Mouse (Mus musculus) ES-Bruce4 (cell line): ENCODE results near the gene Smyd4. TPM values are rescaled to one million over a fixed set of nuclear protein-coding genes. Genes with fewer than 3 reads are reported as not detected.

ENCODE experiments used
- H3K27ac ChIP-seq: 2 replicates; pipeline ENCODE4 v1.5.1; 2012; ENCODE audit warnings: low read length, inconsistent platforms; ENCODE audit not compliant: insufficient read depth
- H3K27me3 ChIP-seq: 2 replicates; pipeline ENCODE4 v1.6.1; 2012; ENCODE audit warnings: mild to moderate bottlenecking, low read length, inconsistent platforms; ENCODE audit not compliant: control insufficient read depth, poor library complexity, insufficient read depth, severe bottlenecking
- H3K36me3 ChIP-seq: 2 replicates; pipeline ENCODE4 v1.6.1; 2012; ENCODE audit warnings: inconsistent platforms, mild to moderate bottlenecking, low read length, moderate library complexity; ENCODE audit not compliant: control insufficient read depth, poor library complexity, insufficient read depth, severe bottlenecking
- H3K4me1 ChIP-seq: one replicate; pipeline ENCODE4 v1.8.1; 2011; ENCODE audit warnings: low read length; ENCODE audit not compliant: control insufficient read depth, insufficient read depth
- H3K4me3 ChIP-seq: 2 replicates; pipeline ENCODE4 v1.5.1; 2011; ENCODE audit warnings: low read depth, mild to moderate bottlenecking, low read length
- H3K9ac ChIP-seq: 2 replicates; pipeline ENCODE4 v1.6.1; 2012; ENCODE audit warnings: low read depth, mild to moderate bottlenecking, inconsistent platforms; ENCODE audit not compliant: poor library complexity, severe bottlenecking
- H3K9me3 ChIP-seq: replicated peaks from 2 replicates; pipeline ENCODE4 v1.6.1; 2012; ENCODE audit warnings: mild to moderate bottlenecking, low read length, inconsistent platforms; ENCODE audit not compliant: control insufficient read depth, poor library complexity, insufficient read depth, severe bottlenecking
- CTCF ChIP-seq: IDR thresholded peaks from one replicate; pipeline ENCODE4 v1.8.1; 2011; ENCODE audit warnings: low read depth, low read length
- EP300 ChIP-seq: IDR thresholded peaks from 2 replicates; pipeline ENCODE4 v1.6.1; 2011; ENCODE audit warnings: low read depth, low read length; ENCODE audit not compliant: insufficient read depth
- POLR2A ChIP-seq: IDR thresholded peaks from one replicate; pipeline ENCODE4 v1.8.1; 2011; ENCODE audit warnings: low read length; ENCODE audit not compliant: insufficient read depth
- polyA plus RNA-seq: library from polyadenylated mRNA; stranded (reverse); fragments of >200 nt; gene quantifications from 2 replicates; pipeline ENCODE4 v1.2.4, GENCODE M21; 2011; ENCODE audit warnings: low read depth; ENCODE audit not compliant: missing spikeins, insufficient read depth, insufficient read length

The Smyd4 gene
- polyA plus RNA-seq, 1 experiment, result 11.2 TPM

- peaks cover 16% of the 10 kb centered on the region for H3K36me3 ChIP-seq
- H3K9me3 ChIP-seq, result no peaks in the 10 kb centered on the region
- H3K27ac ChIP-seq, result no peak overlapping the region
- no peak overlapping the region for H3K9ac ChIP-seq
- H3K27me3 ChIP-seq, result no peaks in the 10 kb centered on the region
- peaks cover 1% of the 10 kb centered on the region for H3K4me1 ChIP-seq
- H3K4me3 ChIP-seq, result no peak overlapping the region
- TF ChIP-seq CTCF, result no peak
- no peak for TF ChIP-seq EP300
- no peak for TF ChIP-seq POLR2A
Observed at GRCm38 (mm10) chr11:75324433-75324832, 23.8 kb upstream of the Smyd4 start.

DNA sequence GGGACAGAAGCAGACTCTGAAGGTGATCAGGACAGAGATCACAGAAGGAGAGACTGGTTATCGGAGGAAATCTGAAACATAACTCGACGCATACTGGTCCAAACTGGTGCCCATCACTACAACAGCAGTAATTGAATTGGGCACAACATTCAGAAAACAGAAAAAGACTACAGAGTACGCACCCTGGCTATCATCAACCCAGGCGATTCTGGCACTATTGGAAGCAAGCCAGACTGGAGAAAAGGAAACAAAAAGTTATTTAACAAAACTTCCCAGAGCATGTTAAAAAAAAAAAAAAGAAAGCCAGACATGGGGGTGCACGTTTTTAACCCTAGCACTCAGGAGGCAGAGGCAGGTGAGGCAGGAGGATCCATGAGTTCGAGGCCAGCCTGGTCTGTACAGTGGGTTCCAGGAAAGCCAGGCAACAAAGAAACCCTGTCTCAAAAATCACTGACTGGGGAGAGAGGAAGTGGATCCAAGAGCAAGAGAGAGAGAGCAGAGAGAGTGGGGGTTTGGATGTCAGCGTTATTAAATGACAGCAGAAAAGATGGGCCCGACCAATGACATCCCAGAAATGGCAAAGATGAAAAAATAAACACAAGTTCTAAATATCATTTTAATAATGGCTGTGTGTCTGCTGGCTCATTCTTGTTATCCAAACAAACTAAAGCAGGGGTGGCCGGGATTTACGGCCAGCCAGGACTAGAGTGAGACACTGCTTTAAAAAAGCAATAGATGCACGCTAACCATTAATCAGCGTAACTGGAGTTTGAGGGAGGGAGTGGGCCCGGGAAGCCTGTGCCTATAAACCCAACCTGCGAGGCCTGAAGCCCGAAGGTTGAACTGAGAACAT lies 22.9 kb upstream of the Smyd4 start:
- H3K4me1 ChIP-seq, result peaks cover 1% of the 10 kb centered on the region

GRCm38 (mm10) chr11:75325969-75326311 lies 22.3 kb upstream of the Smyd4 start:
- TF ChIP-seq EP300, result no peak
- TF ChIP-seq POLR2A, result no peak
- no peak for TF ChIP-seq CTCF
- no peak overlapping the region for H3K9ac ChIP-seq
- no peak overlapping the region for H3K27ac ChIP-seq
- no peaks in the 10 kb centered on the region for H3K27me3 ChIP-seq
- H3K4me1 ChIP-seq, result peaks cover 1% of the 10 kb centered on the region
- no peak overlapping the region for H3K4me3 ChIP-seq
- H3K9me3 ChIP-seq, result no peaks in the 10 kb centered on the region
- H3K36me3 ChIP-seq, result peaks cover 21% of the 10 kb centered on the region

More for the DNA sequence above, 22.9 kb upstream of the Smyd4 start:
- Histone ChIP-seq H3K27ac (no peak overlapping the region), H3K36me3 (peaks cover 16% of the 10 kb centered on the region), H3K9ac (no peak overlapping the region), H3K4me3 (no peak overlapping the region), H3K9me3 (no peaks in the 10 kb centered on the region), H3K27me3 (no peaks in the 10 kb centered on the region)
- no peak for TF ChIP-seq EP300
- TF ChIP-seq CTCF, result no peak
- TF ChIP-seq POLR2A, result no peak

DNA sequence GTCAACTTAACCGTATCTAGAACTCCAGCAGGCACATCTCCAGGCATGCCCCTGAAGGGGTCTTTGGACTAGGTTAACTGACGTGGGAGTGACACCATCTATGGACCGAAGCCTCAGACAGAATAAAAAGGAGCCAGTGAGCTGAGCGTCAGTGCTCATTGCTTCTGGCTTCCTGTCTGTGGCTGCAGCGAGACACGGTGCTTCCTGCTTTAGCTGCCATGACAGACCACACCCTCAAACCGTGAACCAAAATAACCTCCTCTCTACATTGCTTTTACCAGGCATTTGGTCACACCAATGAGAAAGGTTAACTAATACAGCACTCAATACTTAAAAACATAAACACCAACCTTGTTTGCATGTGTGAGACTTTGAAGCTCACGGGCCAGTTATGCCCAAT lies 11.6 kb upstream of the Smyd4 start:
- no peaks in the 10 kb centered on the region for H3K9me3 ChIP-seq
- no peak overlapping the region for H3K4me3 ChIP-seq
- H3K27me3 ChIP-seq, result no peaks in the 10 kb centered on the region

GRCm38 (mm10) chr11:75337246-75337645 lies 11.0 kb upstream of the Smyd4 start:
- Histone ChIP-seq H3K4me1 (no peaks in the 10 kb centered on the region), H3K9me3 (no peaks in the 10 kb centered on the region), H3K4me3 (no peak overlapping the region), H3K27ac (no peak overlapping the region), H3K9ac (no peak overlapping the region), H3K27me3 (no peaks in the 10 kb centered on the region), H3K36me3 (peaks cover 77% of the 10 kb centered on the region)
- TF ChIP-seq POLR2A (no peak), EP300 (no peak), CTCF (no peak)

More for the DNA sequence above, 11.6 kb upstream of the Smyd4 start:
- H3K27ac ChIP-seq, result peak overlapping the region; percentile 12; the same call in 1 of the 2 replicates
- H3K36me3 ChIP-seq, result peaks cover 76% of the 10 kb centered on the region
- no peak overlapping the region for H3K9ac ChIP-seq
- H3K4me1 ChIP-seq, result no peaks in the 10 kb centered on the region
- no peak for TF ChIP-seq EP300
- TF ChIP-seq CTCF, result no peak
- no peak for TF ChIP-seq POLR2A

GRCm38 (mm10) chr11:75340076-75340475 lies 8.2 kb upstream of the Smyd4 start:
- Histone ChIP-seq H3K9me3 (no peaks in the 10 kb centered on the region), H3K9ac (no peak overlapping the region), H3K4me3 (no peak overlapping the region), H3K27me3 (no peaks in the 10 kb centered on the region), H3K36me3 (peaks cover 65% of the 10 kb centered on the region), H3K27ac (no peak overlapping the region), H3K4me1 (no peaks in the 10 kb centered on the region)
- TF ChIP-seq EP300 (no peak), POLR2A (no peak), CTCF (no peak)
